Mouse (Mus musculus): ENCODE data around the gene Htra1. TPM values are rescaled to one million over a fixed set of nuclear protein-coding genes. Genes with fewer than 3 reads are reported as not detected.

The Htra1 gene
- 58.0 and 59.7 TPM in 2 replicates for polyA plus RNA-seq (2015; fragmentation: Nextera tagmentation; extraction: Ambion mirVana)

GRCm38 (mm10) chr7:130935793-130936471 is at the start of gene Htra1:
Gene Htra1, plus strand, starts transcription at chr7:130936111.
- peak within 1 kb of the TSS; percentile 89 for H3K4me2 ChIP-seq
- no peaks in the 10 kb centered on the region for H3K9me3 ChIP-seq
- under 1% methylated on average over 62 of the region's 70 CpGs for WGBS
- peak within 1 kb of the TSS; percentile 55 for H3K4me3 ChIP-seq
- no peak within 1 kb of the TSS for H3K27ac ChIP-seq
- H3K4me1 ChIP-seq = peaks cover 19% of the 10 kb centered on the region
- peak; percentile 87 for ATAC-seq (ENCODE audit: borderline replicate concordance, extremely low read depth, low FRiP score, low TSS enrichment)
- peaks cover 73% of the 10 kb centered on the region for H3K27me3 ChIP-seq
- peak within 1 kb of the TSS; percentile 31 for H3K9ac ChIP-seq
- no peaks in the 10 kb centered on the region for H3K36me3 ChIP-seq

DNA sequence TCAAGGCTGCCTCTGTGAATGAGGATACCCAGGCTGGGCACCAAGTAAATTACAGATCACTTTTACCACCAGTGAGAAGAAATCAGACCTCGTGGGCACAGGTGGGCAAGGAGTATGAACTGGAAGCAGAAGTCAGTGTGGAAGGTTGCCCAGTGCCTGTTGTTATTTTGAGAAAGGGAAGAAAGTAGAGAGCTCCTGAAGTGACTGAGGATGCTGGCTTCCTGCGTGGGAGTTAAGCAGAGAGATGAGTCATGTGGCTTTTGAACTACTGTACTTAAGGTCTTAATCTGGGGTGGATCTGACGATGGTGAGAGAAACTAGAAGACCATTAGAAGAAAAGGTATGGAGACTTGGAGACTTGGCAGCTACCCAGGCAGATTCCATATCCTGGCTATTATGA is 49.7 kb upstream of the Htra1 start:
- Histone ChIP-seq H3K27me3 (no peaks in the 10 kb centered on the region), H3K9me3 (no peaks in the 10 kb centered on the region), H3K4me1 (no peaks in the 10 kb centered on the region), H3K9ac (no peak overlapping the region), H3K4me2 (no peak overlapping the region), H3K36me3 (peaks cover 29% of the 10 kb centered on the region; the same call in 1 of the 2 replicates), H3K27ac (no peak overlapping the region), H3K4me3 (no peak overlapping the region)
- WGBS = 65% methylated on average over 3 of the region's 3 CpGs
- no peak for ATAC-seq (ENCODE audit: borderline replicate concordance, extremely low read depth, low FRiP score, low TSS enrichment)

DNA sequence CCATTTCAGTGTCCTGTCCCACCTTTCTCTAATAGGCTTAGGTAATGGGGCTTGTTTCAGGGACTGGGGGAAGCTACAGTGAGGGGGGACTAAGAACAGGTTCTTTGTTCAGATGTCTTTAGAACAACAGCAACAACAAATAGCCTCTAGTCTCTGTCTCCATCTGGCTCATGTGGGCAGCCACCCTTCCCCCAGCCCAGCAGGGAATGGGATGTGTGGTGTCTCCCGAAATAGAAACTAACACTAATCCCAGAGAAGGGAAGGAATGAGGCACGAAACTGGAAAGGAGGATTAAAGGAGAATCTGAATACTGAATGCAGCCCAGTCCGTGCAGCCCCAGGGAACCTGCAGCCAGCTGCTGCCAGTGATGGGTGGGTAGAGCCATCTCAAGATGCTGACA is 48.0 kb upstream of the Htra1 start:
- Histone ChIP-seq H3K36me3 (peaks cover 39% of the 10 kb centered on the region), H3K4me1 (no peaks in the 10 kb centered on the region), H3K27me3 (no peaks in the 10 kb centered on the region), H3K9ac (no peak overlapping the region), H3K9me3 (no peaks in the 10 kb centered on the region), H3K4me2 (no peak overlapping the region), H3K27ac (no peak overlapping the region), H3K4me3 (no peak overlapping the region)
- no peak for ATAC-seq (ENCODE audit: borderline replicate concordance, extremely low read depth, low FRiP score, low TSS enrichment)
- WGBS = 45% methylated on average over 3 of the region's 3 CpGs

GRCm38 (mm10) chr7:130890871-130891270 is 45.0 kb upstream of the Htra1 start:
- peaks cover 23% of the 10 kb centered on the region for H3K36me3 ChIP-seq
- 20% methylated on average over 2 of the region's 2 CpGs for WGBS
- H3K9ac ChIP-seq = no peak overlapping the region
- no peaks in the 10 kb centered on the region for H3K4me1 ChIP-seq
- no peak for ATAC-seq (ENCODE audit: borderline replicate concordance, extremely low read depth, low FRiP score, low TSS enrichment)
- no peak overlapping the region for H3K4me3 ChIP-seq
- no peak overlapping the region for H3K4me2 ChIP-seq
- H3K27ac ChIP-seq = no peak overlapping the region
- H3K27me3 ChIP-seq = no peaks in the 10 kb centered on the region
- H3K9me3 ChIP-seq = no peaks in the 10 kb centered on the region

- Histone ChIP-seq H3K9me3 (no peaks in the 10 kb centered on the region), H3K36me3 (peaks cover 34% of the 10 kb centered on the region)
These were observed 42.9 kb upstream of the Htra1 start for GRCm38 (mm10) chr7:130892973-130893372.

GRCm38 (mm10) chr7:130894931-130895617 is 40.8 kb upstream of the Htra1 start:
- no peak overlapping the region for H3K4me3 ChIP-seq
- H3K9ac ChIP-seq = no peak overlapping the region
- ATAC-seq (ENCODE audit: borderline replicate concordance, extremely low read depth, low FRiP score, low TSS enrichment) = no peak
- H3K36me3 ChIP-seq = peaks cover 37% of the 10 kb centered on the region
- no peak overlapping the region for H3K27ac ChIP-seq
- no peak overlapping the region for H3K4me2 ChIP-seq
- 84% methylated on average over 9 of the region's 9 CpGs for WGBS
- H3K9me3 ChIP-seq = no peaks in the 10 kb centered on the region
- no peaks in the 10 kb centered on the region for H3K4me1 ChIP-seq
- no peaks in the 10 kb centered on the region for H3K27me3 ChIP-seq

More at GRCm38 (mm10) chr7:130892973-130893372, 42.9 kb upstream of the Htra1 start:
- H3K4me1 ChIP-seq = no peaks in the 10 kb centered on the region
- no peak overlapping the region for H3K9ac ChIP-seq
- no peaks in the 10 kb centered on the region for H3K27me3 ChIP-seq
- ATAC-seq (ENCODE audit: borderline replicate concordance, extremely low read depth, low FRiP score, low TSS enrichment) = no peak
- WGBS = 81% methylated on average over 6 of the region's 6 CpGs
- H3K27ac ChIP-seq = no peak overlapping the region
- no peak overlapping the region for H3K4me2 ChIP-seq
- H3K4me3 ChIP-seq = no peak overlapping the region

DNA sequence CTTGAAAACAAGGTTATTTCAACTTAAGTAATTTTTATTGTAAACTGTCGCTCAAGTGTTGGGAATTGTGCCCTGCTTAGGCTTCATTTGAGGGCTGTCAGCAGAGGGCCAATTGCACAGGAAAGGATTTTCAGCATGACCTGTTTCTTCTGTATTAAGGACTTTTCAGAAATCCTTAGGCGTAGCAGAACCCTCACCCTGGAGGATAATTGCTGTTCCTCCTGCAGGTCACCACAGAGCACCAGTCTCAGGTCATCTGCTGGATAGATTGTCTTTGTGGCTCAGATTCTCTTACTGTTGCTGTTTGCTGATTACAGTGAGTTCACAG is 40.3 kb upstream of the Htra1 start:
- Histone ChIP-seq H3K4me1 (no peaks in the 10 kb centered on the region), H3K9ac (no peak overlapping the region), H3K27me3 (no peaks in the 10 kb centered on the region), H3K4me3 (no peak overlapping the region), H3K4me2 (no peak overlapping the region), H3K9me3 (no peaks in the 10 kb centered on the region), H3K27ac (no peak overlapping the region), H3K36me3 (peaks cover 39% of the 10 kb centered on the region)
- no peak for ATAC-seq (ENCODE audit: borderline replicate concordance, extremely low read depth, low FRiP score, low TSS enrichment)
- WGBS = 91% methylated on average over 2 of the region's 2 CpGs

- H3K36me3 ChIP-seq = peaks cover 42% of the 10 kb centered on the region
- ATAC-seq (ENCODE audit: borderline replicate concordance, extremely low read depth, low FRiP score, low TSS enrichment) = no peak
These were observed 39.8 kb upstream of the Htra1 start for GRCm38 (mm10) chr7:130896064-130896463.

GRCm38 (mm10) chr7:130897201-130897600 is 38.7 kb upstream of the Htra1 start:
- no peaks in the 10 kb centered on the region for H3K4me1 ChIP-seq
- 87% methylated on average over 10 of the region's 10 CpGs for WGBS
- no peak overlapping the region for H3K4me3 ChIP-seq
- no peaks in the 10 kb centered on the region for H3K27me3 ChIP-seq
- peaks cover 39% of the 10 kb centered on the region for H3K36me3 ChIP-seq
- H3K27ac ChIP-seq = no peak overlapping the region
- H3K9ac ChIP-seq = no peak overlapping the region
- no peak overlapping the region for H3K4me2 ChIP-seq
- no peaks in the 10 kb centered on the region for H3K9me3 ChIP-seq
- ATAC-seq (ENCODE audit: borderline replicate concordance, extremely low read depth, low FRiP score, low TSS enrichment) = no peak

More at GRCm38 (mm10) chr7:130896064-130896463, 39.8 kb upstream of the Htra1 start:
- Histone ChIP-seq H3K4me1 (no peaks in the 10 kb centered on the region), H3K9ac (no peak overlapping the region), H3K9me3 (no peaks in the 10 kb centered on the region), H3K27ac (no peak overlapping the region), H3K27me3 (no peaks in the 10 kb centered on the region), H3K4me3 (no peak overlapping the region), H3K4me2 (no peak overlapping the region)
- WGBS = 79% methylated on average over 3 of the region's 3 CpGs

GRCm38 (mm10) chr7:130898373-130898772 is 37.5 kb upstream of the Htra1 start:
- no peaks in the 10 kb centered on the region for H3K4me1 ChIP-seq
- 79% methylated on average over 4 of the region's 4 CpGs for WGBS
- H3K4me2 ChIP-seq = no peak overlapping the region

DNA sequence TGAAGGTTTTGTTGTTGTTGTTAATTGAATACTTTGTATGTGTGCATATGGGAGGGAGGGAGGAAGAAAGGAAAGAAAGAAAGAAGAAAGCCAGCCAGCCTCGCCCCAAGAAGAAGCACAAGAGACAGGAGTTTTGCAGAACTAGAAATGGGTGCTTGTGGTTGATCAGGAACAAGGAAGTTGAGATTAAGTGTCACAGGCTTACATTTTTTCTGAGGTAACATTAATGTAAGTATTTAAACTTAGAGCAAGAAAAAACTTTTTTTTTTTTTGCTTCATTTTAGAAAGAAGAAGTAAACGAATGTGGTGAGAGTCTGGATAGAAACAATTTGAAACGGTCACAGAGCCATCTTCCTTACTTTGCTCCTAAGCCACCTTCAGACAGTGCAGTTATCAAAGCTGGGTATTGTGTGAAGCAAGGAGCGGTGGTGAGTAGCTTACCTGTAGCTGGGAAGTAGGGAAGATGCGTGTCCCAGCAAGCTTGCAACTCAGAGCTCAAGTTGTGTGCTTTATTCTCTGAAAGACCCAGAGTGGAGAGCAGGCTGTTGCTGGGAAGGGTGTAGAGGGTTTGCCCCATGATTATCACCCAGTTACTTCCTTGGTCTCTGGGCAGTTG is 35.6 kb upstream of the Htra1 start:
- peaks cover 44% of the 10 kb centered on the region for H3K36me3 ChIP-seq

More at GRCm38 (mm10) chr7:130898373-130898772, 37.5 kb upstream of the Htra1 start:
- no peak overlapping the region for H3K9ac ChIP-seq
- H3K4me3 ChIP-seq = no peak overlapping the region
- H3K27me3 ChIP-seq = no peaks in the 10 kb centered on the region
- H3K36me3 ChIP-seq = peaks cover 38% of the 10 kb centered on the region
- H3K9me3 ChIP-seq = no peaks in the 10 kb centered on the region
- no peak overlapping the region for H3K27ac ChIP-seq
- no peak for ATAC-seq (ENCODE audit: borderline replicate concordance, extremely low read depth, low FRiP score, low TSS enrichment)

DNA sequence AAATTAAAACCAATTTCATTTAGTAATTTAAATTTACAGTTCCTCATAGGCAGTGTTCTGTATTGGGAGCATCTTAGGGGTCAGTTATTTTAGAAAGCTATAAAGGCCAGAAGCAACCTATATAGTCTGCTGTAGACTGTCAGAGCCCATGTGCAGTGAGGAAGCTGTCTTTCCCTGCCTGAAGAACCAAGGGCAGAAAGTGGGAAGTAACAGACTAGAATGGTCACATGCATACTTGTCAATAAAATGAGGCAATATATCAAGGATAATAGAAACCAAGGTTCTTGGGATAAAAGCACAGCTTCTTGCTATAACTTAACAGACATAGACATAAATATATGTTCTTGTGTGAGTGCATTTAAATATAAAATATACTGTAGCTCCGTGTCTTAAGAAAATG is 33.0 kb upstream of the Htra1 start:
- H3K4me3 ChIP-seq = no peak overlapping the region
- H3K36me3 ChIP-seq = peaks cover 30% of the 10 kb centered on the region
- no peak overlapping the region for H3K9ac ChIP-seq
- H3K9me3 ChIP-seq = no peaks in the 10 kb centered on the region
- 93% methylated on average over 1 of the region's 1 CpGs for WGBS
- no peak for ATAC-seq (ENCODE audit: borderline replicate concordance, extremely low read depth, low FRiP score, low TSS enrichment)
- no peak overlapping the region for H3K4me2 ChIP-seq
- no peak overlapping the region for H3K27ac ChIP-seq
- H3K4me1 ChIP-seq = no peaks in the 10 kb centered on the region
- H3K27me3 ChIP-seq = no peaks in the 10 kb centered on the region

More for the DNA sequence above, 35.6 kb upstream of the Htra1 start:
- H3K27me3 ChIP-seq = no peaks in the 10 kb centered on the region
- H3K4me1 ChIP-seq = no peaks in the 10 kb centered on the region
- no peaks in the 10 kb centered on the region for H3K9me3 ChIP-seq
- 83% methylated on average over 5 of the region's 5 CpGs for WGBS
- ATAC-seq (ENCODE audit: borderline replicate concordance, extremely low read depth, low FRiP score, low TSS enrichment) = no peak
- H3K9ac ChIP-seq = no peak overlapping the region
- no peak overlapping the region for H3K27ac ChIP-seq
- H3K4me3 ChIP-seq = no peak overlapping the region
- H3K4me2 ChIP-seq = no peak overlapping the region

All from lung, embryonic 15.5 days (tissue).